Mouse (Mus musculus) heart, embryonic 15.5 days (tissue): ENCODE results near the gene Ogfod2. TPM values are rescaled to one million over a fixed set of nuclear protein-coding genes. Genes with fewer than 3 reads are reported as not detected.
A peak's percentile ranks its signal among the peaks of the same experiment; 100 is the strongest.

Experiments
- ATAC-seq: fragments of 200-750 bp; cut with Nextera tagmentation; replicated peaks from 2 replicates; pipeline ENCODE4 v1.8.0; 2017; ENCODE audit warnings: low read depth, moderate TSS enrichment; ENCODE audit not compliant: insufficient number of reproducible peaks, insufficient read depth, low FRiP score
- H3K27ac ChIP-seq: fragments of 300-500 bp; sonication (generic); 2 replicates; pipeline ENCODE4 v1.5.1; 2015; ENCODE audit warnings: mild to moderate bottlenecking, inconsistent platforms
- H3K27me3 ChIP-seq: fragments of 300-500 bp; sonication (generic); 2 replicates; pipeline ENCODE4 v1.6.1; 2015; ENCODE audit warnings: inconsistent platforms
- H3K36me3 ChIP-seq: fragments of 300-500 bp; sonication (generic); 2 replicates; pipeline ENCODE4 v1.6.1; 2015; ENCODE audit warnings: mild to moderate bottlenecking, inconsistent platforms
- H3K4me1 ChIP-seq: fragments of 300-500 bp; sonication (generic); replicated peaks from 2 replicates; pipeline ENCODE4 v1.6.1; 2015; ENCODE audit warnings: inconsistent platforms
- H3K4me2 ChIP-seq: fragments of 300-500 bp; sonication (generic); 2 replicates; pipeline ENCODE4 v1.6.1; 2015; ENCODE audit warnings: inconsistent platforms, mild to moderate bottlenecking, moderate library complexity
- H3K4me3 ChIP-seq: fragments of 300-500 bp; sonication (generic); 2 replicates; pipeline ENCODE4 v1.5.1; 2015; ENCODE audit warnings: mild to moderate bottlenecking, inconsistent platforms
- H3K9ac ChIP-seq: fragments of 300-500 bp; sonication (generic); 2 replicates; pipeline ENCODE4 v1.6.1; 2015; ENCODE audit warnings: mild to moderate bottlenecking, inconsistent platforms
- H3K9me3 ChIP-seq: fragments of 300-500 bp; sonication (generic); replicated peaks from 2 replicates; pipeline ENCODE4 v1.6.1; 2016; ENCODE audit warnings: inconsistent platforms
- WGBS: fragments of 180-500 bp; shearing (Covaris S2); methylation state at CpG from one replicate; pipeline ENCODE4 v1.1.7; 2015; ENCODE audit warnings: mixed read lengths; 5-methylcytosine and 5-hydroxymethylcytosine counted together
- polyA plus RNA-seq: library from polyadenylated mRNA; unstranded; fragments of >200 nt; fragmentation: Nextera tagmentation; extraction: Ambion mirVana; gene quantifications from 2 replicates; pipeline ENCODE4 v1.2.1, GENCODE M21; 2015

Ogfod2 gene
- polyA plus RNA-seq, 1 experiment from 2014 or later: 18.2 TPM

GRCm38 (mm10) chr5:124161831-124162230 lies 49.7 kb downstream of the Ogfod2 start:
- H3K9ac ChIP-seq: peak overlapping the region; percentile 23; the same call in 1 of the 2 replicates
- no peaks in the 10 kb centered on the region for H3K27me3 ChIP-seq
- no peak overlapping the region for H3K4me3 ChIP-seq
- peak overlapping the region; percentile 72 for H3K27ac ChIP-seq
- H3K4me1 ChIP-seq: peaks cover 84% of the 10 kb centered on the region
- no peaks in the 10 kb centered on the region for H3K9me3 ChIP-seq
- WGBS: 13% methylated on average over 10 of the region's 10 CpGs
- H3K4me2 ChIP-seq: peak overlapping the region; percentile 2; the same call in 1 of the 2 replicates
- ATAC-seq: peak; percentile 69
- H3K36me3 ChIP-seq: no peaks in the 10 kb centered on the region

- H3K9me3 ChIP-seq: no peaks in the 10 kb centered on the region
- no peaks in the 10 kb centered on the region for H3K27me3 ChIP-seq
- WGBS: 41% methylated on average over 5 of the region's 5 CpGs
- no peak for ATAC-seq
- H3K36me3 ChIP-seq: no peaks in the 10 kb centered on the region
- peak overlapping the region; percentile 72 for H3K27ac ChIP-seq
- H3K9ac ChIP-seq: 0 out of 2 replicates have a peak overlapping the region, but pooled peaks have one; percentile 23
- H3K4me1 ChIP-seq: peaks cover 91% of the 10 kb centered on the region
- H3K4me2 ChIP-seq: peak overlapping the region; percentile 2; the same call in 1 of the 2 replicates
- H3K4me3 ChIP-seq: no peak overlapping the region
Measured at GRCm38 (mm10) chr5:124162577-124162976, 50.5 kb downstream of the Ogfod2 start.

GRCm38 (mm10) chr5:124163445-124163844 lies 51.3 kb downstream of the Ogfod2 start:
- 72% methylated on average over 11 of the region's 11 CpGs for WGBS
- Histone ChIP-seq H3K4me2 (no peak overlapping the region), H3K27ac (peak overlapping the region; percentile 24; the same call in 1 of the 2 replicates), H3K4me3 (no peak overlapping the region), H3K4me1 (peaks cover 93% of the 10 kb centered on the region), H3K27me3 (no peaks in the 10 kb centered on the region), H3K9me3 (no peaks in the 10 kb centered on the region), H3K36me3 (no peaks in the 10 kb centered on the region), H3K9ac (no peak overlapping the region)
- no peak for ATAC-seq

Other genes with a start within 250 kb of the Ogfod2 start
- 0.08 and 0.20 TPM in 2 replicates for gene Hcar2, start 246.8 kb upstream of the Ogfod2 start, polyA plus RNA-seq
- gene Hcar1, start 232.3 kb upstream of the Ogfod2 start, polyA plus RNA-seq: 0.16 and 0.34 TPM in 2 replicates
- 73.5 and 103 TPM in 2 replicates for gene Denr, start 205.1 kb upstream of the Ogfod2 start, polyA plus RNA-seq
- gene Gm43518, start 184.9 kb upstream of the Ogfod2 start, polyA plus RNA-seq: 0.91 and 2.7 TPM in 2 replicates
- gene Ccdc62, start 181.6 kb upstream of the Ogfod2 start, polyA plus RNA-seq: 4.8 and 5.6 TPM in 2 replicates
- 6.6 and 9.7 TPM in 2 replicates for gene Hip1r, start 138.7 kb upstream of the Ogfod2 start, polyA plus RNA-seq
- 49.9 and 56.0 TPM in 2 replicates for gene Vps37b, start 80.0 kb upstream of the Ogfod2 start, polyA plus RNA-seq
- gene Abcb9, start 16.5 kb upstream of the Ogfod2 start, polyA plus RNA-seq: 1.7 and 4.9 TPM in 2 replicates
- 67.6 and 75.3 TPM in 2 replicates for gene Arl6ip4, start 3.8 kb downstream of the Ogfod2 start, polyA plus RNA-seq
- gene Pitpnm2, start 137.5 kb downstream of the Ogfod2 start, polyA plus RNA-seq: 4.9 and 7.9 TPM in 2 replicates
- gene Mphosph9, start 215.7 kb downstream of the Ogfod2 start, polyA plus RNA-seq: 10.2 TPM in 2 replicates
- 17.4 and 19.0 TPM in 2 replicates for gene 2810006K23Rik, start 215.8 kb downstream of the Ogfod2 start, polyA plus RNA-seq